Mouse (Mus musculus) urinary bladder, postnatal 14 days (tissue): ENCODE results near the gene Smim15.

ENCODE experiments used
- DNase-seq: peaks from one replicate; pipeline ENCODE4 v3.0.0; 2021; ENCODE audit warnings: low spot score

The Smim15 gene

GRCm38 (mm10) chr13:108063374-108064134, 19.3 kb downstream of the Smim15 start:
- DNase-seq = no peak

GRCm38 (mm10) chr13:108064331-108064730, 20.1 kb downstream of the Smim15 start:
- no peak for DNase-seq

DNA sequence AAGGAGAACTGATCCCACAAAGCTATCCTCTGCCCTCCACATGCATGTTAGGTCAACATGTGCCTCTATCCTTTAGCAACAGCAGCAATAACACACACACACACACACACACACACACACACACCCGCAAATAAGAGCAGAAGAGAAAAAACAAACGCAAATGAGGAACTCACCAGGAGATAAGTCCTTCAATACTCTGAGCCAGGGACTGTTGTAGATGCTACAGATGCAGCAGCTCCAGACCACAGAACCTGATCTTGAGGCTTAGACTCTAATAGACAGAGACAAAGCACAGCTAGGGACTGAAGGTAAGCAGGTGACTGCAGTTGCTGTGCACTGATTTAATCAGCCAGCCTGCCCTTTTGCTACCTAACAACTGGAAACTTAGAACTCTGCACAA, 21.8 kb downstream of the Smim15 start:
- no peak for DNase-seq

DNA sequence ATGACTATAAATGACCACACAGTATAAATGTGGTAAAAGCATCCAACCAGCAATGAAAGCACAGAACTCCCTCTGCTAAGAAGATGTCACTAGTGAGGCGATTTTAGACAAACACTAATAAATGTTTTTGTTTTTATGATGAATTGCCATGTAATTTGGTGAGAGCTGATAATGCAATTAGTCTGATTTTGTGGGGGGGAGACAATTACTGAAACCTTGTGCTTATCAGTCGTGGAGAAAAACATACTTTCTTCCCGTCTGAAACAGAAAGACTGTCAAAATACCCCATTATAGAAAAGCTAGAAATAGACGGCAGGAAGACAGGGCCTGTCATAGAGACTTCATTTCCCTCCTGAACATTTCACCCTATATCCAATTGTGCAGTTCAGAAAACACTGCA, 24.9 kb downstream of the Smim15 start:
- DNase-seq = no peak

- DNase-seq = no peak
Observed at GRCm38 (mm10) chr13:108070171-108070570, 25.9 kb downstream of the Smim15 start.

- DNase-seq = no peak
Observed at GRCm38 (mm10) chr13:108077476-108077875, 33.2 kb downstream of the Smim15 start.

DNA sequence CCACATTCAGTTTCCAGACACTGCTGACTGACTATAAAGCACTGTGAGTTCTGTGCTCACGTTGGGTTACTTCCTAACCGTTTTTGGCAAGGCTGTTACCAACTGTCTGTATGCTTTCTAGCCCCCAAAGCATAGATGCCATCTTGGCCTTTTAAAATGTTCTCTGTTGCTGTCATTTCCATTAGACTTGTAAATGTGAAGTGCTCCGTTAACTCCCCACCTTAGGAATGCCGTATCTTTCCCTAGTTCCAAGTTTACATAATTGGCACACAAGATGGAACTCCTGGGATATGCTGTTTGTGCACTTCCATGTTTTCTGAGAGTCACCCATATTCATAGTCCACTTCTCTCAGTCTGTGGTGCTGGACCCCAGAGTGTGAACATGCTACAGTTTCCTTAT, 33.7 kb downstream of the Smim15 start:
- DNase-seq = no peak

GRCm38 (mm10) chr13:108084086-108084485, 39.8 kb downstream of the Smim15 start:
- no peak for DNase-seq

DNA sequence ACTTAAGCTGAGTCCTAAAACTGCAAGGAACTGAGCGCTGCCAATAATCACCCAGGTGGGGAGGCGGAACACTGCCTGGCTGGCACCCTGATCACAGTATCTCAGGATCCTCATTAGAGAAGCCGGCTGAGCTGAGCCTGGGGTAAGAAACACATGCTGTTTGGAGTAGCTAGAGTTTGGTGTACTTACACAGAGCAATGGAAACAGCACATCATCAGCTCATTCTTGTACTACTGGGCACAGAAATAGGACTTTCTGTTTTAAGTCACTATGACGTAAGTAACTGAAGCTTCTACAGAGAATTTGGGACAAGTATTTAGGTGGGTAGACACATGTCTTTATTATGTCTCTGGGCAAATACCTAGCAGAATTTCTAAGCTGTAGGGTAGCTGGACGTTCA, 41.8 kb downstream of the Smim15 start:
- DNase-seq = no peak

DNA sequence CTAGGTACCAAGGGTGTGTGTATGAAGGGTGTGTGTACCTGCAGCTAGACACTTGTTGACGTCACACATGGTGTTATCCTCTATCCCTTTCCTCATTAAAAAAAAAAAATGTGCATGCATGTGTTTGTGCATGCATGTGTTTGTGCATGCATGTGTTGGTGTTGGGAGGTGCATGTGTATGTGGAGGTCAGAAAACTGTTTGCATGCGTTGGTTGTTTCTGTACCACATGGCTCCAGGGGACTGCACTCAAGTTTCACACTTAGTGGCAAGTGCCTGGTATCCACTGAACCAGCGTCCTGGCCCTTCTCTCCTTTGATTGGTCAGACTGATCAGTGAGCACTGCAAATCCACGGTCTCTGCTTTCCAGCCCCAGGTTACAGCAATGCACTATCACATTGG, 42.5 kb downstream of the Smim15 start:
- DNase-seq = no peak

DNA sequence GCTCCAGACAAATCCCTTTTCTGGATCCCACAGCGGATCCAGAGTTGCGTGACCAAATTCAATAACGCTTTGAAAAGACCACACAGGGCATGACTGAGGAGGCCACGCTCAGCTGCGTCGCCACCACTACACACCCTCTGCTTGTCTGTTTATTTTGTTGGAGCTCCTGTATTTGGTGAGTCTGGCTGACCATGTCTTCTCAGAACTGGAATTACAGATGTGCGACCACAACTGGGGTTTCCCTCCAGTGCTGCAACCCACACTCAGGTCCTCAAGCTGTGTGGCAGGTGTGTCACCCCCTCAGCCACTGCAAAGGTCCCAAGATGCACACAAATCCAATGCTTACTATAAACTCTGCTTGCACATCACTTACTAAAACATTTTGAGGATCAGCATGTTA, 48.0 kb downstream of the Smim15 start:
- no peak for DNase-seq

- no peak for DNase-seq
Observed at GRCm38 (mm10) chr13:108094681-108095080, 50.4 kb downstream of the Smim15 start.

- peak; percentile 4 for DNase-seq
Observed at GRCm38 (mm10) chr13:108095617-108096016, 51.4 kb downstream of the Smim15 start.

DNA sequence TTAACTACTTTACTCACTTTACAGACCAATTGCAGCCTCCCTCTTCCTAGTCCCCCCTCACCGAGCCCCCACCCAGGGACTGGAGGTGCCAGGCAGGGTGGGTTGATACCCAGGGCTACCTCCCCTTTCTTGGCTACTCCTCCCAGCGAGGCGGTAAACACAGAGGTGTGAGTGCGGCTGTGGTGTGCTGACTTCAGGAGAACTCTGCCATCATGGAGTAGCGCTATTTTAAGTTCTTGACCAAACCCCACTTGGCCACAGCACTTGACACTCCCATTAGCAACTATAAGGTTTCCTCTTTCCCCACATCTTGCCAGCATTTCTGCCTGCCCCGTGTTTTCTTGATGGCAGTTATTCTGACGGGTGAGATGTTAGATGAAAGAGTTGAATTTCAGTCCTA, 52.2 kb downstream of the Smim15 start:
- no peak for DNase-seq
